Mouse (Mus musculus) gastrocnemius, postnatal 25 days (tissue): Measurements from ENCODE around the gene Atl3. TPM values are rescaled to one million over a fixed set of nuclear protein-coding genes. Genes with fewer than 3 reads are reported as not detected.
A peak's percentile ranks its signal among the peaks of the same experiment; 100 is the strongest.

Experiments
- DNase-seq: peaks from one replicate; pipeline ENCODE4 v3.0.0; 2022
- total RNA-seq, 2 experiments: library from RNA; stranded (reverse); gene quantifications; 1 replicate in 1 of 2; 2 replicates in 1 of 2; pipeline ENCODE4 v1.2.3; 2021

Gene Atl3
- total RNA-seq, 2 experiments from 2014 or later: 8.7 to 14.3 TPM

- no peak for DNase-seq
Measured at GRCm38 (mm10) chr19:7561456-7561855, 67.6 kb downstream of the Atl3 start.

- no peak for DNase-seq
Measured at GRCm38 (mm10) chr19:7562601-7563129, 68.8 kb downstream of the Atl3 start.

- no peak for DNase-seq
Measured at GRCm38 (mm10) chr19:7563676-7564075, 69.8 kb downstream of the Atl3 start.

- DNase-seq: no peak
Measured at GRCm38 (mm10) chr19:7564457-7564856, 70.6 kb downstream of the Atl3 start.

GRCm38 (mm10) chr19:7566826-7567225 is 73.0 kb downstream of the Atl3 start:
- DNase-seq: no peak

- DNase-seq: no peak
Measured at GRCm38 (mm10) chr19:7568364-7568763, 74.5 kb downstream of the Atl3 start.

GRCm38 (mm10) chr19:7569650-7570049 is 75.8 kb downstream of the Atl3 start:
- DNase-seq: no peak

- no peak for DNase-seq
Measured at GRCm38 (mm10) chr19:7576180-7576579, 82.3 kb downstream of the Atl3 start.

GRCm38 (mm10) chr19:7577710-7578109 is 83.9 kb downstream of the Atl3 start:
- DNase-seq: no peak

- DNase-seq: no peak
Measured at GRCm38 (mm10) chr19:7581042-7581441, 87.2 kb downstream of the Atl3 start.

GRCm38 (mm10) chr19:7583101-7583500 is 89.3 kb downstream of the Atl3 start:
- DNase-seq: no peak

GRCm38 (mm10) chr19:7583599-7583998 is 89.8 kb downstream of the Atl3 start:
- no peak for DNase-seq

- peak; percentile 33 for DNase-seq
Measured at GRCm38 (mm10) chr19:7585279-7585678, 91.4 kb downstream of the Atl3 start.

GRCm38 (mm10) chr19:7585764-7586163 is 91.9 kb downstream of the Atl3 start:
- no peak for DNase-seq

Other genes starting within 250 kb of the Atl3 start
- 1 to 10 TPM; 2.6 to 4.2 TPM for gene Rcor2, start 226.7 kb upstream of the Atl3 start, total RNA-seq
- 10 to 100 TPM; 27.4 to 30.6 TPM for gene Mark2, start 152.2 kb upstream of the Atl3 start, total RNA-seq
- 1 to 10 TPM; 6.6 to 9.1 TPM for gene Spindoc, start 111.0 kb upstream of the Atl3 start, total RNA-seq
- gene 2700081O15Rik, start 76.4 kb upstream of the Atl3 start, total RNA-seq: 1 to 10 TPM; 6.8 to 7.9 TPM
- 10 to 100 TPM; 28.8 to 32.7 TPM for gene Rtn3, start 10.8 kb upstream of the Atl3 start, total RNA-seq
- gene Pla2g16, start 63.4 kb downstream of the Atl3 start, total RNA-seq: 100 to 1,000 TPM in 1 of 2 experiments, 10 to 100 TPM in 1; 97.5 to 101 TPM
- gene Lgals12, start 113.2 kb downstream of the Atl3 start, total RNA-seq: 1 to 10 TPM in 1 of 2 experiments, under 1 TPM in 1; 0.20 to 6.1 TPM
- gene Hrasls5, start 118.5 kb downstream of the Atl3 start, total RNA-seq: not detected
- not detected for gene Slc22a19, start 217.3 kb downstream of the Atl3 start, total RNA-seq